Mouse (Mus musculus) thymus, postnatal 0 days (tissue): Measurements from ENCODE around the gene Cars. TPM values are rescaled to one million over a fixed set of nuclear protein-coding genes. Genes with fewer than 3 reads are reported as not detected.
A peak's percentile ranks its signal among the peaks of the same experiment; 100 is the strongest.
"Not testable (repeated sequence)": the region's sequence is repeated elsewhere in the genome, so short reads cannot be mapped to it uniquely, and the experiment has no call there.

Source experiments
- DNase-seq: peaks from one replicate; pipeline ENCODE4 v3.0.0-alpha.2; 2015; ENCODE audit warnings: low spot score
- polyA plus RNA-seq: library from polyadenylated mRNA; unstranded; fragments of >200 nt; fragmentation: Nextera tagmentation; extraction: Ambion mirVana; gene quantifications from 2 replicates; pipeline ENCODE4 v1.2.1, GENCODE M21; 2015

Cars gene
- polyA plus RNA-seq = 40.3 and 42.9 TPM in 2 replicates

DNA sequence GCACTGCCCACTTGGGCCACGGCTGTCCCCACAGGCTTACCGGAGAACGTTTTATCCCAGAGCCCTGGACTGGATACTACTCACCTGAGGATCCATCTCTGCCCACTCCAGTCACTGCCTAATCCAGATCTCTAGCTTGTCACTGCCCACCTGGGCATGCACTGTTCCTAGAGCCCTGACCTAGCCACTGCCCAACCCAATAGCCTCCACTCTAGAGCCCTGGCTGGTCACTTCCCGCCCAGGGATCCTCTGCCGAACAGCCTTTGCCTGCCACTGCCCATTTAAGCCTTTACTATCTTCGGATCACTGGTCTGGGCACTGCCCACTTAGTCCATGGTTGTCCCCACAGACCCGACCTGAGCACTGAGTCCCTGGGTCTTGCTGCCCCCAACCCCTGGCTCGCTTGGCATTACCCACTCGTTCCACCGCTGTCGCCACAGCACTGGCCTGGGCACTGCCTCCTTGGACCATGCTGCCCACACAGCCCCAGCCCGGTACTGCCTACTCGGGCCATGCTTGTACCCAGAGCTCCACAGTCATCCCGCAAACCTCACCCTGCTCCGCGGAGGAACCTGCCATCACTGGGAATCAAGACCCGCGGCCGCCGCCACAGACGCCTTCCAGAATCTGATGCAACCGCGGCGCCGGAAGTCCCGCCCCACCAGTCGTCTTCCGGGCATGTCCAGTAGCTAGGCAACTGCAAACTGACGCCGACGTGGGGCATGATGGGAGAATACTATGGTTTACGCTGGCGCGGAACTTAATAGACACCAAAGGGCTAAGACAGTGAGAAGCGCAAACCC lies at the start of gene Cars:
Gene Cars, minus strand, starts transcription at position 663 of the 803 bp plus-strand sequence.
- DNase-seq = peak; percentile 99

DNA sequence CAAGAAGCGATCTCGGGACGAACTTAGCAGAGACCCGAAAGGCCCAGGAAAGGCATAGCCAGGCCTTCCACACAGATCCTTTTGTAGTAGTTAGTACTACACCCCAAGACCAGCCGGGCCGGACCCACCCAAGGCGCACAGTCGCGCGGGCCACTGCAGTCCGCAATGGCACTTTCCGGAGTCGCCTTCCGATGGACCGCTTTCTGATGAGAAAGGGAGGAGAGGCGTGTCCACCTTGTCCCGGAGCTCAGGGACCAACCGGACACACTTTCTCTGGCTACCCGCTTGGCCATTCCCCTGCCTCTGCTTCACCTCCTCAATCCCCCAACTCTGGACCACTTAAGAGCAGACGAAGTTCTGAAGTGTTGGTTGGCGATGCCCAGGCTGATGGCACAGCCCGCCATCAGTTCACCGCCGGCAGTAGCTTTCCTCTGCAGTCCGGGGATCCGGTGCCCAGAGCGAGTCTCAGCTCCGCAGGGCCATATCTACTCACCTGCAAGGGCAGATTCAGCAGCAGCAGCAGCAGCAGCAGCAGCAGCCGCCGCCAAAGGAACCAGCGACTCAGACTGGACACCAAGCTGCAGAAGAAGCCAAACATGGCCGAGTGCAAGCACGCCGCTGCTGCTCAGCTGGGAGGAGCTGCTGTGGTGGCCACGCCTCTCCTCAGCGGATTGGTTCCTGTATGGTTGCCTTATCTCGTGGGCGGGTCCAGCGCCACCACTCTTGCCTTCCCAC lies 49.3 kb upstream of the Cars start, which contains the start of gene Tnfrsf22:
Gene Tnfrsf22, minus strand, starts transcription at position 628 of the 735 bp plus-strand sequence.
- DNase-seq = peak; percentile 72

DNA sequence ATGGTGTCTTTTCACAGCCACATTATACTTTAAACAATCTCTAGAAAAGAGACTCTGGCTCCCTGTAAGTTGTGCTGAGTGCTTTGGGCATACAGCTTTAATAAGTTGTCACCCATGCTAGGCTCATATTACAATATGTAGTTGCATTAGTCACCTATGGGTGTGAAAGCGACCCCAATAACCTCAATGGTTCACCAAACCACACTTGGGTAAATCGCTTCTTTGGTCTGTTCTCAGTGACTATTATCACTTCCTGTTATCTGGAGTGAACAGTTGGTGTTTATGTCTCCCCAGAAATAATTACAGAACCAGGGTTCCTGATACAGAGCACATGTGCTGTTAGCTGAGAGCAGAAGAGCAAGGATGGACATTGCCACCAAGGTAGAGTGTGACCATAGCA lies 44.1 kb upstream of the Cars start:
- DNase-seq = not testable (repeated sequence)

DNA sequence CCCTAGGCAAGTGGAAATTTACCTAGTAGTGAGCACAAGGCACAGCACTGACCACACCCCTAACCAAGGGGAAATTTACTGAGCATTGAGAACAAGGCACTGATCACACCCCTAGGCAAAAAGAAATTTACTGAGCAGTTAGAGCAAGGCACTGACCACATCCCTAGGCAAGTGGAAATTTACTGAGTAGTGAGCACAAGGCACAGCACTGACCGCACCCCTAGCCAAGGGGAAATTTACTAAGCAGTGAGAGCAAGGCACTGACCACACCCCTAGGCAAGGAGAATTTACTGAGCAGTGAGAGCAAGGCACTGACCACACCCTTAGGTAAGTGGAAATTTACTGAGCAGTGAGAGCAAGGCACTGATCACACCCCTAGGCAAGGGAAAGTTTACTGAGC lies 36.8 kb upstream of the Cars start:
- DNase-seq = no peak

DNA sequence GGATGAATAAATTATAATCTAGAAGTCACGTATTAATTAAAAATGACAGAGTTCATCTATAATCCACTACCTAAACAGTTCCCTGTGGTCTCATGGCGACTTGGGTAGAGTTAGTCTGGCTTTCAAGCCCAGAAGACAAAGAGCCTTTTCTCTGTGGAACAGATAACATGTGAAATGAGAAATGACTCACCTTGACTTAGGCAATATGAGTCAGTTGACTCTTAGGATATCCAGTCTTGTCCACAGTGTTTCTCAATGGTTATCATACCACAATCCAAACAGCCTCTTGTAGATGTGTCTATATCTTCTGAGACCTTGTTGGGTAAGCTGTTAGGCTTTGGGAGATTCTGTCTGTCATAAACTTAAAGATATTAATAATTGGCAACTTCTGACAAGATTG lies 31.6 kb upstream of the Cars start:
- no peak for DNase-seq

DNA sequence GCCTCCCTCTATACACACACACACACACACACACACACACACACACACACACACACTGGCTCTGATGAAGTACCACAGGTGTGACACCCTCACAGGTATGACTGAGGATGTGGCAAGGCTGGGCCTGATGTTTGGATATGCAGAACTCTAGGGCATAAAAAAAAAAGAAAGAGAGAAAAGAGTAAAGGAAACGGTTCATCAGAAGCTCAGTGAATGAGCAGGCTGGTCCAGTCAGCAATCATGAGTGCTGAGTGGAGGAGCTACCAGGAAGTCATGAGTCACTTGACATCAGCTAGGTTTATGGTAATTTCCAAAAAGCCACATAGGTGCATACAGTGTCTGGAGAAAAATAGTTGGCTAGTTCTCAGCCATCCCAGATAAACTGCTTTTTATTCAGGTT lies 29.6 kb upstream of the Cars start:
- peak; percentile 28 for DNase-seq

DNA sequence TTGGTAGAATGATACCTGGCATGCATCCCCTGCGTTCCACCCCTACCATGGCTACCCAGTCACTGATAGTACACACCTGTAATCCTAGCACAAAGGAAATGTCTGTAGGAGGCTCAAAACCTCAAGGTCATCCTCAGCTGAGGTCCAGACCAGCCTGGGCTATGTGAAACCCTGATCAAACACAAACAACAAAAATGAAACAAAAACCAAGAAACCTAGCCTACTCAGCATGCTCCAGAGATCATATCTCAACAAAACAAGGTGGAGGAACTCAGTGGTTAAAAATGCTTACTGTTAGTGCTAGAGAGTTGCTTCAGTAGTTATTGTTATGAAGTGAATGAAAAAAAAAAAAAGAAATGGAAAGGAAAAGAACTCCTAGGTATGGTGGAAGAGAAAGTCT lies 28.6 kb upstream of the Cars start, which contains the start of gene Tnfrsf26:
Gene Tnfrsf26, minus strand, starts transcription at position 183 of the 400 bp plus-strand sequence.
- DNase-seq = peak; percentile 6

DNA sequence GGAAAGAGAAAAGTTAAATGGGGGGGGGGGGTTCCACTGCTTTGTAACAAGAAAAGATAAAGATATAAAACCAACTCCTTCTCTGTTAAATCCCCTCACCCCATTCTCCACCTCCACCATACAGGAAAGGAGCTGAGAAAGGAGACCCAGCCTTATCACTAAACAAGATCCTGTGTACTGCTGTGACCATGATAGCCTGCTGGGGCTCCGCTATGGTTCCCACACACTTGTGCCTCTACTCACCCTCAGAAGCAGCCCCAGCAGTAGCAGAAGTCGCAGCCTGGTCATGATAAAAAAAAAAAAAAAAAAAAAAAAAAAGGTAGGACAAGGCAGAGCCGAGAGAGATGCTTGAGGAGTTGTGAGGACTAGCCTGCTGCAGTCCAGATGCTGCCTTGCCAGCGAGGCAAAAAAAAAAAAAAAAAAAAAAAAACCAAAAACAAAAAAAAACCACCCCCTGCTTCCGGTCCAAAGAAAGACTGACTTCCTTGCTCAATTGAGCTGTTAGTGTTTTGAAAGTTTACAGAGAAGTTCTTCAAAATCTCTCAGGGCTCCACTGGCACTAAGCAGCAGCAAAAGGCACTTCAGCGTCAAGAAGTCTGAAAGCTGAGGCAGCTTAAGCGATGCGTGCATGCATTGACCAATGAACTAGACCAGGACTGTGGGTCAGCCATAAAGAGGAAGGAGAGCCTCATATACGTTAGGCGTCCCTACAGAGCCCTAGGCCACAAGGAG lies 27.8 kb upstream of the Cars start:
- DNase-seq = peak; percentile 41

DNA sequence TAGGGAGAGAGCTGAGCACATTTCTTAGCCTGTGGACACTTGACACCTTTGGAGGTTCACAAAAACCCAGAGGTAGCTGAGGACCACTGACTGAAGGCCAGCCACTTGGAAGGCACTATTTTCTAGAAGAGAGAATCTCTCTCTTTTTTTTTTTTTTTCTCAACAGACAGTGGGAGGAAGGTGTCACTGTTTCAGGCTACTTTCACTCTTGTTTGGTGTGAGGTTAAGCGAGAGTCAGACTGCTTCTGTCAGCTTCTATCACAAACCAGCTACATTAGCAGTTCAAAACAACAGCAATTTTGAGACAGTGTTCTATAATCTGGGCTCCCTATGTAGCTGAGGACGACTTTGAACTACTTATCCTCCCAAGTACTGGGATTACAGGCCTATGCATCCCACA lies 26.3 kb upstream of the Cars start:
- peak; percentile 10 for DNase-seq

DNA sequence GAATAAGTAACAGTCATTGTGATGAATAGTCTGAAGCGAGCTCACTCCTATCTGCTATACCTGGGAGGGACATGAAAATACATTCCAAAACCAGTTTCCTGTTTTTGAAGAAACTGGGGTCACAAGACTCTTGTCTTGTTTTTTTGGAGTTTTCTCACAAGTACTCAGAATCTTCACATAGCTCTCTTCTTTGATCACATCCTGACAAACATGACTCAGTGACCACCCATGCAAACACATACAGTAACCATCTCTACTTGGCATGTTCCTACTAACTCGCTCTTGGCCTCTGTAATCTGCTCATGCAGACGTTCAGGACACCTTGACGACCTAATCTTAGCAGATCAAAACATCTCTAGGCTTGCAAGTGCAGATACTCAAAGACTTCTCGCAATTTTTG lies 25.3 kb upstream of the Cars start:
- peak; percentile 7 for DNase-seq

DNA sequence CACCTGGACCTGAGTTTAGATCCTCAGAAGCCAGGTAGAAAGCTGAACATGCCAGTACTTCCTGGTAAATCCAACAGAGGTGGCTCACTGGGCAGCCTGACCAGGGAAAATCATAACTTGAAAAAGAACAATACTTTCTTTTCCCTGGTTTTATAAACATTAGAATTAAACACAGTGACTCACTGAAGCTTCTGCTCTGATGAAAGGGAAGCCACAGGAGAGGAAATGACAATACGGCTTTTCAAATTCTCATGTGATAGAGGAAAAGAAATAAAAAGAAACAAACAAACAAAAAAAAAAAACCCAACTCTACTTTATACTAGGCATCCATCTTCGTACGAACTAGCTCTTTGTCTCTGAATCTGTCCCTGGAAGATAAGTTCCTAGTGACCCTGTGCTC lies 24.7 kb upstream of the Cars start:
- no peak for DNase-seq

DNA sequence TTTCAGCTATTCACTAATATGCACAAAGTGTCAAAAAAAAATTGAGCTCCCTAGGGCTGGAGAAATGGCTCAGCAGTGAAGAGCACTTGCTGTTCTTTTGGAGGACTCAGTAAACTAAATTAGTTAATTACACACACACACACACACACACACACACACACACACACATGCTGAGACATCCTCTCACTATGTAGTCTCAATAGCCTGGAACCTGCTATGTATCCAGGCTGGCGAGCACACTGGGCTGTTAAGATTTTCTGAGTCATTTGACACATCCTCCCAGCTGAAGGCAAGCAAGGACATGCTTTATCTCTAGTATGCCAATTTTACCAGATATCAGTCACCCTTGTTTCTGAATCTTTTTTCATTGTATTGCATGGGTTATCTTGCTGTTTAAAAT lies 21.1 kb upstream of the Cars start:
- no peak for DNase-seq

DNA sequence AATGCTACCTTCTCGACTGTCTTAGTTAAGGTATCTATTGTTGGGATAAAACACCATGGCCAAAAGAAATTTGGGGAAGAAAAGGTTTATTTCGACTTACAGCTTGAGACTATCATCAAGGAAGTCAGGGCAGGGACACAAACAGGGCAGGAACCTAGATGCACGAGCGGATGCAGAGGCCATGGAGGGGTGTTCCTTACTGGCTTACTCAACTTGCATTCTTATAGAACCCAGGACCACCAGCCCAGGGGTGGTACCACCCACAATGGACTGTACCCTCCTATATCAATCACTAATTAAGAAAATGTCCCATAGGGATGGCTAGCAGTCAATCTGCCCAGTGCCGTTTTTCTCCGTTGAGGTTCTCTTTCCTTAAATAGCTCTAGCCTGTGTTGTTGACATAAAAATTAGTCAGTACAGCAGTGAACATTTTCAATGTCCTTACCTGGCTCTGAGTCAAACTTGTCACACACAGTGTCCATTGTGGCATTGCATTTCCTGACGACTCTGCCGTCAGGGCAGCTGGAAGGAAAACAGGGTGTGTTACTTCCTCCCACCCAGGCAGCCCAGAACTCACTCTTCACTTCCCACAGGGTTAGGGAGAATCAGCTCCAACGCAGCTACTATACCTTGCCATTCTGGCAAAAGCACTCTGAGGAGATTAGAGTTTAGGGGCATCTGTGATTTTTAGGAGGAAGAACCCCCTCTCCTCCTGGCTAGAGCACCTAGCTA lies 14.7 kb upstream of the Cars start:
- no peak for DNase-seq

DNA sequence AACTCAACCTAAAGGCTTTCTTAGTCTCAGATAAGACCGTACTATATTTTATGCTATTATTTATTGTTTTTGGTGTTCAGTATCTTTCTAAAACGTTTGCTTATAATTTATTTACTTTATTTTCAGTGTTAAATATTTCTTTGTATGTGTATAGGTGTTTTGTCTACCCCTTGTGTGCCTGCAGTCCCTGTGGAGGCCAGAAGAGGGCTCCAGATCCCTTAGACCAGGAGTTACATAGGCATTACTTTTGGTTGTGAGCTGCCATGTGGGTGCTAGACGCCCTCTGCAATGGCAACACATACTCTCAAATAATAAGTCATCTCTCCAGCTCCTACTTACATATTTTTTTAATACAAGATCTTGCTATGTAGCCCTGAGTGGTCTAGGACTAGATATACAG lies 12.3 kb upstream of the Cars start:
- DNase-seq = no peak

DNA sequence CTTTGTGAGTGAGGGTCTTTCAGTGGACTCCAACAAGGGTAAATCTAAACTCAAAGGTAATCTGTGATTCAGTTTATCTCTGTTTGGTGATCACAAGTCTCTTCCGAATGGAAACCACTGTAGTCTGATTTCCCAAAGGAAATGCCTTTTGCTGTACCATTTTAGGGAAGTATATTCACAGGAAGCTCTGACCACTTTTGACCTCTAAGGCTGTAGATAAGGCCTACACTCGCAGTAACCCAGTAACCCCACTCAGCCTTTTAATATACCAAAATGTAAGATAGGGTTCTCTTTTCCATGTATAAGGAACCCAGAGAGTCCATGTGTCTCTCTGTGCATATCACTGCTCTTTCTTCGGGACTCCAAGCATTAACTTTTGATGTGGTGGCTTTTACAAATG lies 5.4 kb upstream of the Cars start:
- DNase-seq = no peak

DNA sequence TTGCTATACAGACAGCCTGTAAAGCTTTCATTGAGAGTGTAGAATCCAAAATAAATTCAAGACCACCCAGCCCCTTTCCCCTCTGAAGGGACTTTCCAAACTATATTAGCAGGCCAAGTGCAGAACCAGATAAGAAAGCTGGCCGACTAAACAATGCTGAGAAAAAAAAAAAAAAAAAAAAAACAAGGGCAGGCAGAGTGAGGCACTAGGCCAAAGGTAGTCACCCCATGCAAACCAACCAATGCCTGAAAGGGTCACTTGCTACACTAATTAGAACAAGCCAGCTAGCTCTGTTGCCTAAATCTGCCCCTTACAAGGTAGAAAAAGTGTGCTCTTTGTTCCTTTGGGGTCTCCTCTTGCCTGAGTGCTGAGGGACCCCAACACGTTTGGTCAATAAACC lies 5.0 kb upstream of the Cars start:
- DNase-seq = no peak

DNA sequence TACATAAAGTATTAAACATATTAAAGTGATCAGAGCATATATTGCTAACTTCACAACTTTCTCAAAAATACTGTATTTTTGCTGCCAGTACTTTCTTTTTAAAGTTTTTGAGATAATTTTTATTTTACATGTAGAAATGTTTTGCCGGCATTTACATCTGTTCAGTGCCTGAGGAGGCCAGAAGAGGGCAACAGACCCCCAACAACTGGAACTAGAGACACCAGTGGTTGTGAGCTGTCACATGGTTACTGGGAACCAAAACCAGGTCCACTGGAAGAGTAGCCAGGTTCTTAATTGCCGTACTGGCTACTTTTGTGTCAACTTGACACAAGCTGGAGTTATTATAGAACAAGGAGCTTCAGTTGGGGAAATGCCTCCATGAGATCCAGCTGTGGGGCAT lies 1.8 kb upstream of the Cars start:
- peak; percentile 16 for DNase-seq

DNA sequence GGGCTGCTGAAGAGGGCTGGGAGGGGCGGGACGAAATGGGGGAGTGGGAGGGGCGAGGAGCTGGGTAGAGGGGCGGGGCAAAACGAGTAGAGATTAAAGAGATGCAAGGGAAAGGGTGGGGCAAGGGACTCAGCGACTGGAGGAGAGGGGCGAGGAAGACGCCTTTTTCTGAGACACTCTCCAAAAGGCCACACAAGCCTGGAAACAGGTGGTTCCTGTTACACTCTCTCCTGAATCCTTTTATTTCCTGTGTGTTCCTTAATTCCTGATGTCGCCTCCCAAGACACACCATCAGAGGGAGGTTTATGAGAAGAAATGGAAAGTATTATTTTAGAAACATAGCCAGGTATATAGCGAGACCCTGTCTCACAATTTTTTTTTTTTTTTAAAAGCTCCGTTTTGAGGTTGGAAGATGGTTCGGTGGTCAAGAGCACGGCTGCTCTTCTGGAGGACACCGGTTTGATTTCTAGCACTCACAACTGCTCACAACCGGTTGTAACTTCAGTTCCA lies 396 bp upstream of the Cars start:
- no peak for DNase-seq

DNA sequence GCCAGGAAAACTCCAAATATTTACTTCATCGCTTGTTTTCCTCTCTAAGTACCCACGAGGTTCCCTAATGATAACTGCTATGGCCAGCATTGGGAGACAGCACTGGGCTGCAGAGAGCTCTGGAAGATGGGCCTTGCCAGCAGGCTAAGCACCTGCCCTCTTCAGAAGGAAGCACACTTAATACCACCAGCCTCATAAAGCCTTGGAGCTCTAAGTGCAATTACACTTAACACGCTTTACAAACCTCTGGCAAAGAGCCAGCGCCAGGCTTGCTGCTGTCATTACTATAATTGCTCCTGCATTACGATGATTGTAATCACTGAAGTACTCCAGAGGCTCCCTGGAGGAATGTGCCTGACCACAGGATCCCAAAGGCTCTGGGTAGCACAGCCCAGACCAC lies 5.0 kb downstream of the Cars start:
- no peak for DNase-seq

DNA sequence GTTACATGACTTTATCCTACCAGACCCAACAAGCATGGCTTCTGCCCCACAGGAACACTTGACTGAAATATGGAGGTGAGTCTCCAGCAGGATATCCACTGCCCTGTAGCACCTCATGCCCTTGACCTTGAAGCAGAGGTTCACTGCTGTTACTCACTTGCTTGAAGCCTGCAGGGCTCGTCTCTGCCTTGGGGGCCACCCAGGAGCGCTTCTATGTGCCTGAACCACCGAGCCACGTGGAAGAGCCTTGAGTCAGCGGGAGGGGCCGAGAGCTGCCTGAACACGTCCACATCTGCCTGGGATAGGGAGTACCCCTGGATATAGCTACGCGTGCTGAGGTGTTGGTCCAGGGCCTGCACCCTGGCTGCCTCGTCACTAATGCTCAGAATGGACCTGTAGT lies 7.6 kb downstream of the Cars start:
- DNase-seq = no peak

DNA sequence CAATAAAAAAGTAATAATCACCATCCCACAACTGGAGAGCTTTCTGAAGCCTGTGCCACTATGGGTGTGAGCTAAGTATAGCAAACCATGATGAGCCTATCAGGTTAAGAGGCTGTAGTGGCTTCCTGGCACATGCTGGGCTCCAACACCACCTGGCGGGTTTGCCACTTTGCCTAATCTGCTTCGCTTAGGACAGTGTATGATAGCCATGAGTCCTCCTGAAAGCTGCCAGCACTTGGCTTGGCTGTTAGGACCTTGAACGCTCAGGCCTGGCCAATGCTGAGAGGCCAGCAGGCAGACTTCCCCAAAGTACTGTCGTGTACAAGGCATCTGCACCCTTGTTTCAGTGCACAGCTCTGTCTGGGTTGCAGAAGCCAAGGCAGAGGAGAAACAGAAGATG lies 11.9 kb downstream of the Cars start:
- DNase-seq = no peak
